Mouse (Mus musculus): ENCODE results near the gene Numb. TPM values are rescaled to one million over a fixed set of nuclear protein-coding genes. Genes with fewer than 3 reads are reported as not detected.
"Not testable (repeated sequence)": the region's sequence is repeated elsewhere in the genome, so short reads cannot be mapped to it uniquely, and the experiment has no call there.

Gene Numb
- polyA plus RNA-seq, 1 experiment from 2014 or later: 43.7 TPM

DNA sequence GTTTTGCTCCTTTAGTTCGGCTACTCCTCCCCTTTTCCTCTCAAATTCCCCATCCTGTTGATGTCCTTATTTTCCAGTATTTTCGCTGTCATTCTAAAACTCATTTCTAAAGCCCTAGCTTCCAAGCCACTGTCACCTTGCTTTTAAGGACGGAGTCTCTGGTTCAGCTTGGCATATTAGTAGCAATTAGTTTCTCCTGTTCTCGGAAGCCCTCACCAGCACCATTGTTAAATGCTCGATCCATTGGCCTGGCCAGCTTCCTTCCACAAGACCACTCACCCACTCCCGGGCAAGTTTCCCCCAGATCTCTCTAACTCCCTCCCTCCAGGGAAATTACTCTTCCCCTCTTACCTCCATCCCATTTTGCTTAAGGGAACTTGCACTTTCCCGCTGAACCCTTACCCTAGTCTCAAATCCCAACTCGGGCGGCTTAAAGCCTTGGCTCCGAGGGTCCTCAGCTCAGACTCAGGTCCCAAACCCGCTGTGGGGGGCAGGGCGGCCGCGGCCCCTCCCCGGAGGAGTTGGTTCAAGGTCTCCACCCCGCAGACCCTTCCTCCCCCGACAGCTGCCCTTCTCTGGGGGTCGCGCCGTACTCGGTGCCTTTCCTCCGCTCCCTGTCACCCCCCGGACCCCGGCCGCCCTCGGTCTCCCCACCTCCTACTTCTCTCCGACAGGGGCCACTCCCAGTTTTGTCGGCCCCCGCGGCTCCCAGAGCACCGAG is 853 bp downstream of the Numb start:
- H3K9me3 ChIP-seq (replicated peaks): no peaks in the 10 kb centered on the region
- H3K4me3 ChIP-seq: peak overlapping the region; percentile 90
- ATAC-seq (ENCODE audit: insufficient number of reproducible peaks, low FRiP score): no peak
- H3K27ac ChIP-seq (ENCODE audit: poor library complexity, severe bottlenecking): peak overlapping the region; percentile 93
- H3K27me3 ChIP-seq (replicated peaks): no peaks in the 10 kb centered on the region
- 2% methylated on average over 28 of the region's 31 CpGs for WGBS
- H3K4me2 ChIP-seq: peak overlapping the region; percentile 72
- H3K4me1 ChIP-seq (replicated peaks): peaks cover 40% of the 10 kb centered on the region
- H3K36me3 ChIP-seq: peaks cover 7% of the 10 kb centered on the region
- peak overlapping the region; percentile 89 for H3K9ac ChIP-seq

DNA sequence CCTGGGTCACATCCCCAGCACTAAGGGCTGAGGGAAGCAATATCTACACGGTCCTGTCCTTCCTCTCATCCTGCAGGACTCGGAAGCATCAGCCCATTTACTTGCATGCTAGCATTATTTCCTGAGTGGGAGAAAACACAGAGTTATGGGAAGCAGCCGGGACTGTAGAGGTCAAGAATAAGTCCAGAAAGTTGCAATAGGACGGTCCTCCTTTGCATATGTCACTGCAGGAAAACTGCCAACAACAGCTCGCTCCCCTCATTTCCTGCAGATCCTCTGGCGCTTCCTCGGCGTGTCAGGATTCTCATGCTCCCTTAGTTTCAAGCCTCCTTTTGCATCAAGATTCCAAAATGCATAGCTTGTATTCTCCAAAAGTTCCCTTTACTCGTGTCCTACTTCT is 4.8 kb downstream of the Numb start:
- 63% methylated on average over 9 of the region's 9 CpGs for WGBS
- H3K36me3 ChIP-seq: peaks cover 22% of the 10 kb centered on the region

DNA sequence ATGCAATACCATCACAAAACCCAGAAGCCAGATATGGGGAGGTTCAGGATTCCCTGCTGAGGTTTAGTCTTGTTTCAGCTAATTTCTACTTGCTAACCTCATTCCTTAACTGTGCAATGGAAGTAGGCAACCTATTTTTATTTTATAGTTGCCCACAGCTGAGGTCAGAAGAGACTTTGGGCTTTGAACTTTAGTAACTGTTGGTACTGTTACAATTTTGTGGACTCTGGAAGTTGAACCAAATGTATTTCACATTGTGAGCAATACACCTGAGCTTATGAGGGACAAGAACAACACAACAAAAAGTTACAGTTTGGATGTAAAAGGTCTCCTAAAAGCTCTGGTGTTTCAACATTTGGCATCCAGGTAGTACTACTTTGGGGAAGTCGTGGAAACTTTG is 6.9 kb downstream of the Numb start:
- ATAC-seq (ENCODE audit: insufficient number of reproducible peaks, low FRiP score): no peak
- H3K9me3 ChIP-seq (replicated peaks): no peaks in the 10 kb centered on the region
- no peak overlapping the region for H3K9ac ChIP-seq
- H3K4me1 ChIP-seq (replicated peaks): peaks cover 21% of the 10 kb centered on the region; the same call in 1 of the 2 replicates
- peaks cover 22% of the 10 kb centered on the region for H3K36me3 ChIP-seq
- H3K4me3 ChIP-seq: no peak overlapping the region
- no peak overlapping the region for H3K4me2 ChIP-seq
- H3K27me3 ChIP-seq (replicated peaks): no peaks in the 10 kb centered on the region
- 78% methylated on average over 1 of the region's 1 CpGs for WGBS
- no peak overlapping the region for H3K27ac ChIP-seq (ENCODE audit: poor library complexity, severe bottlenecking)

More for the DNA sequence above, 4.8 kb downstream of the Numb start:
- 0 out of 2 replicates have a peak overlapping the region, but pooled peaks have one; percentile 28 for H3K27ac ChIP-seq (ENCODE audit: poor library complexity, severe bottlenecking)
- no peak overlapping the region for H3K4me2 ChIP-seq
- ATAC-seq (ENCODE audit: insufficient number of reproducible peaks, low FRiP score): no peak
- H3K4me3 ChIP-seq: no peak overlapping the region
- H3K27me3 ChIP-seq (replicated peaks): no peaks in the 10 kb centered on the region
- no peaks in the 10 kb centered on the region for H3K9me3 ChIP-seq (replicated peaks)
- H3K9ac ChIP-seq: no peak overlapping the region
- peaks cover 20% of the 10 kb centered on the region; the same call in 1 of the 2 replicates for H3K4me1 ChIP-seq (replicated peaks)

DNA sequence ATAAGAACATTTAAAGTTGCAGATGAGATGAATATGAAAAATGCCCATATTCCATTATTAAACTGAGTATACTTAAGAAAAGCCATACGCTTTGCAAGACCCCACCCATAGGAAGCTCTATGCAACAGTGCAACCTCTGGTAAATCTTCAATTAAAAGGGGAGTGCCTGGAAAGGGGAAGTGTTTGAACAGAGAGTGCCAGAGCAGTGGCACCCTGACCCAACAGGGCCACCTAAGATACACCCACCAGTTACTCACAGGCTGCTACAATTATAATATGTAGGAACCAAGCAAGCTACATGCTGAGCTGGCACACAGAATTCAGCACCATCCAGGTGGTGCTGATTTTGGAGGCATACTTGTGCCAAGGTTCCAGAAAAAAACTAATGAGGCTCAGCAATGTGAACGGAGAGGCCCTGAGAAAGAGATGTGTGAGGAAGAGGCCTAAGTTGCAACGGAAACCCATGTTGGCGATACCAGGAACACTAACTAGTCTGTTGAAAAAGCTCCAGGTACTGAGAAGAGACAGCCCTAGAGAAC is 7.5 kb downstream of the Numb start:
- no peaks in the 10 kb centered on the region for H3K27me3 ChIP-seq (replicated peaks)
- H3K27ac ChIP-seq (ENCODE audit: poor library complexity, severe bottlenecking): no peak overlapping the region
- no peak for ATAC-seq (ENCODE audit: insufficient number of reproducible peaks, low FRiP score)
- no peak overlapping the region for H3K4me2 ChIP-seq
- H3K4me1 ChIP-seq (replicated peaks): peaks cover 21% of the 10 kb centered on the region; the same call in 1 of the 2 replicates
- no peak overlapping the region for H3K4me3 ChIP-seq
- no peaks in the 10 kb centered on the region for H3K9me3 ChIP-seq (replicated peaks)
- no peak overlapping the region for H3K9ac ChIP-seq
- WGBS: 91% methylated on average over 4 of the region's 4 CpGs
- H3K36me3 ChIP-seq: peaks cover 22% of the 10 kb centered on the region

DNA sequence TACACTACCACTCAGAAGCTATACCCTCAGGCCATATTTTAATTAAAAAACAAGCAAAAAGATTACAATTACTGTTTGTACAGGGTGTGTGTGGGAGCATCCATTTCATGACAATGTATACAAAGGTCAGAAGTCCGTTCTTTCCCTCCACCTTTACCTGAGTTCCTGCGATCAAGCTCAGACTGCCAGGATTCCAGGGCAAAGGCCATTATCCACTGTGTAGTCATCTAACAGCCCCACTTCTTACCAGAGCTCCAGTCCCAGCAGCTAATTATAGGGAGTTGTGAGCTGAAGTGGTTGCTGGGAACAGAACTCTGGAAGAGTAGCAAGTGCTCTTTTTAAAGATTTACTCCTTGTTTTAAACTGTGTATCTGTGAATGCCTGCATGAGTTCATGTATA is 11.3 kb downstream of the Numb start:
- Histone ChIP-seq H3K27ac (ENCODE audit: poor library complexity, severe bottlenecking) (peak overlapping the region; percentile 62; the same call in 1 of the 2 replicates), H3K4me3 (no peak overlapping the region), H3K27me3 (replicated peaks) (no peaks in the 10 kb centered on the region), H3K36me3 (peaks cover 23% of the 10 kb centered on the region), H3K4me1 (replicated peaks) (peaks cover 14% of the 10 kb centered on the region; the same call in 1 of the 2 replicates), H3K9ac (no peak overlapping the region), H3K9me3 (replicated peaks) (no peaks in the 10 kb centered on the region), H3K4me2 (no peak overlapping the region)
- no peak for ATAC-seq (ENCODE audit: insufficient number of reproducible peaks, low FRiP score)
- 69% methylated on average over 2 of the region's 2 CpGs for WGBS

DNA sequence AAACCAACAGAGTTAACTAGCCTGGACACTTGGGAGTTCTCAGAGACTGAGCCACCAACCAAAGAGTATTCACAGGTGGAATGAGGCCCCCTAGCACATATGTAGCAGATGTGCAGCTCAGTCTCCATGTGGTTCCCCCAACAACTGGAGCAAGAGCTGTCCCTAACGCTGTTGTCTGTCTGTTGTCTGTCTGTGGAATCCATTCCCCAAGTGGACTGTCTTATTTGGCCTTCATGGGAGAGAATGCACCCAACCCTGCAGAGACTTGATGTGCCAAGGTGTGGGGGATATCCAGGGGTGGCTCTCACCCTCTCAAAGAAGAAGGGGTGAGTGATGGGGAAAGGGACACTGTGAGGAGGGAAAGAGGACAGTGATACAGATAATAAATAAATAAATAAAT is 28.8 kb downstream of the Numb start:
- no peak overlapping the region for H3K9ac ChIP-seq
- peaks cover 7% of the 10 kb centered on the region for H3K4me1 ChIP-seq (replicated peaks)
- H3K4me3 ChIP-seq: no peak overlapping the region
- ATAC-seq (ENCODE audit: insufficient number of reproducible peaks, low FRiP score): no peak
- no peak overlapping the region for H3K4me2 ChIP-seq
- H3K27ac ChIP-seq (ENCODE audit: poor library complexity, severe bottlenecking): no peak overlapping the region
- H3K9me3 ChIP-seq (replicated peaks): no peaks in the 10 kb centered on the region
- no peaks in the 10 kb centered on the region for H3K27me3 ChIP-seq (replicated peaks)
- H3K36me3 ChIP-seq: peaks cover 30% of the 10 kb centered on the region
- WGBS: 90% methylated on average over 1 of the region's 1 CpGs

DNA sequence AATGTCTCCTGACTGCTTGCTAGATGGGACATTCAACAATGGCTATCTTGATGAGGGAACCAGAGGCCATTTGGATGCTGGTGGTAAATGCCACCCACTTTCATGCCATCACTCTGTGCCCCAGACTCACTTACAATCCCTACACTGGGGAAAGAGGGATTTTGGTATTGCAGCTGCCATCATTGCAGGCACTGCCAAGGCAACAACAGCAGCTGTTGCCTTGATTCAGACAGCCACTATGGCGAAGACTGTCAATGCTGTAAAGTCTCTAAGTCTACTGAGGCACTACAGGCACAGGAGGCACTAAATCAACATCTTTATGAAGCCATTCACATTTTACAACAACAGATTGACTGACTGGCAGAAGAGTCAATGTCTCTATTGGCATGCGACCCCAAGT is 30.5 kb downstream of the Numb start:
- no peaks in the 10 kb centered on the region for H3K27me3 ChIP-seq (replicated peaks)
- H3K9me3 ChIP-seq (replicated peaks): no peaks in the 10 kb centered on the region
- ATAC-seq (ENCODE audit: insufficient number of reproducible peaks, low FRiP score): no peak
- WGBS: 91% methylated on average over 2 of the region's 2 CpGs
- H3K36me3 ChIP-seq: peaks cover 30% of the 10 kb centered on the region
- no peak overlapping the region for H3K9ac ChIP-seq
- no peak overlapping the region for H3K27ac ChIP-seq (ENCODE audit: poor library complexity, severe bottlenecking)
- H3K4me1 ChIP-seq (replicated peaks): peaks cover 7% of the 10 kb centered on the region
- no peak overlapping the region for H3K4me2 ChIP-seq
- H3K4me3 ChIP-seq: no peak overlapping the region

DNA sequence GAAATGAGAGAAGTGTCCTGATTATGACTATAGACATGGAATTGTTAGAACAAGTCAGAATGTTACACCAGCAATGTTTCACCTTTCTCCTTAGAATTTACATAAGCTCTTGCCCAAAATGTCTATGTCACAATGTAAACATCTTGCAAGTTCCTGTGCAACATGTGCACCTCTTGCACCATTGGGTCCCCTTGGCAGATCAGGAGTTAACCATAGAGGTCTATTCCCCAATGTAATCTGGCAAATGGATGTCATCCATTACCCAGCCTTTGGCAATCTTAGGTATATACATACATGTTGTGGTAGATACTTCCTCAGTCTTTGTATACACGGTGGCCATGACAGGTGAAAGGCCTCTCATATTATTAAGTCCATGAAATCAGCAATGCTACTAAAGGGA is 32.6 kb downstream of the Numb start:
- Histone ChIP-seq H3K4me3 (no peak overlapping the region), H3K27me3 (replicated peaks) (no peaks in the 10 kb centered on the region), H3K4me1 (replicated peaks) (peaks cover 7% of the 10 kb centered on the region), H3K9ac (no peak overlapping the region), H3K4me2 (no peak overlapping the region), H3K27ac (ENCODE audit: poor library complexity, severe bottlenecking) (no peak overlapping the region), H3K36me3 (peaks cover 36% of the 10 kb centered on the region), H3K9me3 (replicated peaks) (no peaks in the 10 kb centered on the region)
- ATAC-seq (ENCODE audit: insufficient number of reproducible peaks, low FRiP score): no peak
- WGBS: 97% methylated on average over 1 of the region's 1 CpGs

DNA sequence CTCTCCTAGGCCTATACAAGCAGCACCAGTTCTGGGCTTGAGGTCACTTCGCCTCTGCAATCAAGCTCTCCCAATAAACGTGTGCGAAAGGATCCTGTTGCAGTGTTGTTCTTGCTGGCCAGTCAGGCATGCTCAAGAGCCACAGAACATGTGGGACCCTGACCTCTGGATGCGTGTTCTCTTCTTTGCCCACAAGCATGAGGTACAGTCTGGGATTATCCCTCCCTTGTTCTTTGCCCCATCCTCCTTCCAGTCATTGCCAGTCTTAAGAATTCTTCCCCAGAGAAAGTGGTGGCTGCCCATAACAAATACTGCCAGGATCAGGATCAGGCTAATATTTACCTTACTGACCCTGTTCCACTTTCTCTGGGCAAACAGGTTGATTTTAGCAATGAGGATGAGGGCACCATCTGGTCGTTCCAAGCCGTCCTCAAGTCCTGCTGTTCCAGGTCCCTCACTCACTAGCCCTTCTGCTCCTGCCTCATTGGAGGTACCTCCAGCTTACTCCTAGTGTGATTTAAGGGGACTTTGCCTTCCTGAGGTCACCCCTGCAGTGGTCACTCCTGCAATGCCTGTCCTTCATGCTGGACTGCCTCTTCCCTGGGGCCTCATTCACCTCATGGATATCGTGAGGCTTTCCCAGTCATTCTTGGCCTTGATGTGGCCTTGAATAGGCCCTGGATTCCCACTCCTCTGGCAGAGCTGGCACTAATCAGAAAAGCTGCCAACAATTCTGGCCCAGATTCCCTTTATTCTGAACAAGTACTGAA is 36.0 kb downstream of the Numb start:
- no peaks in the 10 kb centered on the region for H3K27me3 ChIP-seq (replicated peaks)
- H3K4me2 ChIP-seq: no peak overlapping the region
- H3K4me1 ChIP-seq (replicated peaks): peaks cover 9% of the 10 kb centered on the region
- no peak overlapping the region for H3K4me3 ChIP-seq
- no peak overlapping the region for H3K9ac ChIP-seq
- no peak overlapping the region for H3K27ac ChIP-seq (ENCODE audit: poor library complexity, severe bottlenecking)
- ATAC-seq (ENCODE audit: insufficient number of reproducible peaks, low FRiP score): no peak
- H3K36me3 ChIP-seq: peaks cover 26% of the 10 kb centered on the region
- H3K9me3 ChIP-seq (replicated peaks): no peaks in the 10 kb centered on the region
- 95% methylated on average over 7 of the region's 7 CpGs for WGBS

- WGBS: 96% methylated on average over 5 of the region's 5 CpGs
- not testable (repeated sequence) for H3K9me3 ChIP-seq (replicated peaks); H3K27me3 ChIP-seq (replicated peaks); H3K4me3 ChIP-seq; H3K4me2 ChIP-seq; H3K27ac ChIP-seq (ENCODE audit: poor library complexity, severe bottlenecking); H3K4me1 ChIP-seq (replicated peaks); ATAC-seq (ENCODE audit: insufficient number of reproducible peaks, low FRiP score); H3K9ac ChIP-seq
- H3K36me3 ChIP-seq: peaks cover 24% of the 10 kb centered on the region
These were observed 36.7 kb downstream of the Numb start for GRCm38 (mm10) chr12:83885065-83885464.

- no peak overlapping the region for H3K27ac ChIP-seq (ENCODE audit: poor library complexity, severe bottlenecking)
- WGBS: 88% methylated on average over 7 of the region's 7 CpGs
- H3K4me3 ChIP-seq: no peak overlapping the region
- no peak for ATAC-seq (ENCODE audit: insufficient number of reproducible peaks, low FRiP score)
- H3K4me1 ChIP-seq (replicated peaks): 0 out of 2 replicates have a peak, but pooled peaks cover 2% of the 10 kb centered on the region
- H3K9ac ChIP-seq: no peak overlapping the region
- no peaks in the 10 kb centered on the region for H3K9me3 ChIP-seq (replicated peaks)
- H3K27me3 ChIP-seq (replicated peaks): no peaks in the 10 kb centered on the region
- H3K36me3 ChIP-seq: peaks cover 26% of the 10 kb centered on the region
- no peak overlapping the region for H3K4me2 ChIP-seq
These were observed 39.2 kb downstream of the Numb start for GRCm38 (mm10) chr12:83882503-83882902.
